Mouse (Mus musculus) testis, adult 2 months (tissue): ENCODE data around the gene Zfp993.
"Not testable (repeated sequence)": the region's sequence is repeated elsewhere in the genome, so short reads cannot be mapped to it uniquely, and the experiment has no call there.

Source experiments
- CTCF ChIP-seq: fragments of 200-500 bp; IDR thresholded peaks from 2 replicates; pipeline ENCODE4 v1.5.1; 2012; ENCODE audit warnings: low read depth, mild to moderate bottlenecking, inconsistent platforms, low read length, moderate library complexity; ENCODE audit not compliant: control insufficient read depth, insufficient read depth, insufficient replicate concordance
- POLR2A ChIP-seq: fragments of 200-500 bp; IDR thresholded peaks from 2 replicates; pipeline ENCODE4 v1.6.1; 2012; ENCODE audit warnings: low read depth, mild to moderate bottlenecking, inconsistent platforms, low read length, moderate library complexity; ENCODE audit not compliant: control insufficient read depth

DNA sequence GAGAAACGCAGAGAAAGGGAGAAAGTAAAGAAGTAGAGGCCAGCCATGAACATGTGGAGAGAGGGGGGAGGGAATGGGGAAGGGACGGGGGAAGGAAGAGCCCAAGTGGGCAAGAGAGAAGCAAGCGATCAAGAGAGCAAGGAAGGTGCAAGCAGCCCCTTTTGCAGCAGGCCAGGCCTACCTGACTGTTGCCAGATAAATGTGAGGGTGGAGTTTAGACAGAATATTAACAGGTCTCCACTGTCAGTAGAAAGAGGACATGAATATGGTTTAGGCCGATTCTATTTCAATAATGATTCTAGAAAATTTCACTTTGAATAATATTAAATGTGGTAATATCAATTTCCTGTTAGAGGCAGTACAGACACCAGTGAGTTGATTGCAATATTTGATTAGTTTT, 39.4 kb downstream of the Zfp993 start:
- TF ChIP-seq POLR2A, CTCF: not testable (repeated sequence)
